Comparison of ENCODE assay signal across 7 mouse cellular contexts in genomic region chr9:110657474-110658078, GRCm38 (mm10). TPM values are rescaled to one million over a fixed set of nuclear protein-coding genes. Genes with fewer than 3 reads are reported as not detected.
DNase-seq lines count a peak whose midpoint lies in the region; ATAC-seq and TF ChIP-seq lines count a peak whose summit lies in the region.

No protein-coding gene starts in this region.

- no peaks in the 10 kb centered on the region for H3K9me3 ChIP-seq in MEL (replicated peaks; ENCODE audit: insufficient read depth, low read length)
- H3K9me3 ChIP-seq in forebrain, embryonic 16.5 days (ENCODE audit: control insufficient read depth, low read length): no peaks in the 10 kb centered on the region
- H3K9me3 ChIP-seq in stomach, embryonic 15.5 days: no peaks in the 10 kb centered on the region

- H3ac ChIP-seq in C2C12 (ENCODE audit: control insufficient read depth, insufficient read length, low read depth): no peak overlapping the region

- H3K4me2 ChIP-seq in forebrain, embryonic 16.5 days (ENCODE audit: low read length): peak overlapping the region; percentile 79
- peak overlapping the region; percentile 58 for H3K4me2 ChIP-seq in stomach, embryonic 15.5 days

- TF ChIP-seq RAD21 in MEL (IDR thresholded peaks at IDR 0.05; ENCODE audit: low read depth, low read length): no peak

- H3K79me2 ChIP-seq in C2C12 (ENCODE audit: control insufficient read depth, insufficient read depth) (peaks cover 60% of the 10 kb centered on the region), MEL (ENCODE audit: control insufficient read depth, insufficient read depth, low read length, poor library complexity) (peaks cover 43% of the 10 kb centered on the region)

- no peak for ATAC-seq in forebrain, embryonic 16.5 days
- no peak for ATAC-seq in stomach, embryonic 15.5 days (ENCODE audit: insufficient read depth, low FRiP score, low read depth)

- H3K4me3 ChIP-seq in C2C12 (ENCODE audit: insufficient read depth, poor library complexity, severe bottlenecking) (peak overlapping the region; percentile 44), MEL (ENCODE audit: control insufficient read depth in 1 of 2, insufficient read depth in 1 of 2, low read depth in 2 of 2, low read length in 2 of 2) (peak overlapping the region; percentile 84 to 91)
- peak overlapping the region; percentile 73 for H3K4me3 ChIP-seq in forebrain, embryonic 16.5 days (replicated peaks; ENCODE audit: low read length)
- peak overlapping the region; percentile 83 for H3K4me3 ChIP-seq in stomach, embryonic 15.5 days (replicated peaks)

- H3K27ac ChIP-seq in MEL (ENCODE audit: control insufficient read depth, low read depth, low read length): peak overlapping the region; percentile 87
- H3K27ac ChIP-seq in forebrain, embryonic 16.5 days (ENCODE audit: low read length): no peak overlapping the region
- peak overlapping the region; percentile 91 for H3K27ac ChIP-seq in stomach, embryonic 15.5 days

- 81% methylated on average over 13 of the region's 13 CpGs for WGBS in forebrain, embryonic 16.5 days
- 74% methylated on average over 13 of the region's 13 CpGs for WGBS in stomach, embryonic 15.5 days

- H3K27me3 ChIP-seq in C2C12 (ENCODE audit: control insufficient read depth, insufficient read depth, insufficient read length) (no peaks in the 10 kb centered on the region), MEL (ENCODE audit: control insufficient read depth in 1 of 2, insufficient read depth in 2 of 2, low read length in 2 of 2) (no peaks in the 10 kb centered on the region)
- H3K27me3 ChIP-seq in forebrain, embryonic 16.5 days (replicated peaks; ENCODE audit: control insufficient read depth, insufficient read depth, low read length): no peaks in the 10 kb centered on the region; the same call in 1 of the 2 replicates
- H3K27me3 ChIP-seq in stomach, embryonic 15.5 days (replicated peaks): 0 out of 2 replicates have a peak, but pooled peaks cover 12% of the 10 kb centered on the region

- peaks cover 49% of the 10 kb centered on the region for H3K79me3 ChIP-seq in C2C12 (ENCODE audit: low read depth)

- TF ChIP-seq CTCF in C2C12 (IDR thresholded peaks at IDR 0.05; ENCODE audit: control insufficient read depth, insufficient read depth, insufficient read length): no peak
- TF ChIP-seq CTCF in MEL (IDR thresholded peaks at IDR 0.05 in 2 of 3, conservative IDR thresholded peaks at IDR 0.05 in 1 of 3; ENCODE audit: control insufficient read depth in 1 of 3, insufficient read depth in 1 of 3, low read depth in 2 of 3, low read length in 3 of 3, poor library complexity in 1 of 3, severe bottlenecking in 1 of 3): no peak

- DNase-seq in MEL (ENCODE audit: low read depth, low spot score): peak; percentile 77
- peak; percentile 78 for DNase-seq in kidney, adult 18-20 months
- DNase-seq in lung, postnatal 14 days: peak; percentile 35
- no peak for DNase-seq in ovary, adult 18-20 months (ENCODE audit: low spot score)

- no peak; a peak in 1 of 4 replicates for TF ChIP-seq POLR2A in MEL (IDR thresholded peaks at IDR 0.05; ENCODE audit: control insufficient read depth in 1 of 2, insufficient read depth in 1 of 2, low read depth in 1 of 2, low read length in 2 of 2, poor library complexity in 1 of 2)

- H3K4me1 ChIP-seq in MEL (ENCODE audit: control insufficient read depth in 1 of 2, insufficient read depth in 2 of 2, low read length in 2 of 2): peaks cover 4 to 21% of the 10 kb centered on the region in 2 experiments
- H3K4me1 ChIP-seq in forebrain, embryonic 16.5 days (replicated peaks; ENCODE audit: control insufficient read depth, insufficient read depth, low read length): peaks cover 37% of the 10 kb centered on the region
- H3K4me1 ChIP-seq in stomach, embryonic 15.5 days: peaks cover 30% of the 10 kb centered on the region

- H3K36me3 ChIP-seq in C2C12 (ENCODE audit: control insufficient read depth, insufficient read depth): peaks cover 10% of the 10 kb centered on the region
- peaks cover 0 to 11% of the 10 kb centered on the region in 2 experiments; a peak in 2 of 4 replicates for H3K36me3 ChIP-seq in MEL (ENCODE audit: control insufficient read depth in 1 of 2, insufficient read depth in 2 of 2, low read length in 2 of 2)
- no peaks in the 10 kb centered on the region for H3K36me3 ChIP-seq in forebrain, embryonic 16.5 days (ENCODE audit: control insufficient read depth, insufficient read depth)
- no peaks in the 10 kb centered on the region for H3K36me3 ChIP-seq in stomach, embryonic 15.5 days

- no peak for TF ChIP-seq EP300 in MEL (IDR thresholded peaks at IDR 0.05; ENCODE audit: low read depth in 1 of 2, low read length in 2 of 2)

- peak overlapping the region; percentile 91 for H3K9ac ChIP-seq in MEL (ENCODE audit: control insufficient read depth, low read depth, low read length, poor library complexity, severe bottlenecking)
- no peak overlapping the region; the same call in 1 of the 2 replicates for H3K9ac ChIP-seq in forebrain, embryonic 16.5 days (replicated peaks; ENCODE audit: low read depth, low read length)
- H3K9ac ChIP-seq in stomach, embryonic 15.5 days: no peak overlapping the region

TF ChIP-seq in C2C12, 6 proteins besides CTCF, POLR2A, EP300 and RAD21:
- TF ChIP-seq MYOG (IDR thresholded peaks at IDR 0.05; ENCODE audit: control insufficient read depth, extremely low read depth, insufficient read length): no peak
- no peak for TF ChIP-seq FOSL1 (IDR thresholded peaks at IDR 0.05; ENCODE audit: insufficient read depth, low read length, poor library complexity, severe bottlenecking)
- no peak for TF ChIP-seq USF1 (IDR thresholded peaks at IDR 0.05; ENCODE audit: low read depth)
- no peak for TF ChIP-seq MAX (IDR thresholded peaks at IDR 0.05)
- no peak for TF ChIP-seq MYOD1 (IDR thresholded peaks at IDR 0.05; ENCODE audit: control insufficient read depth, insufficient read length, low read depth)
- no peak for TF ChIP-seq CEBPB (IDR thresholded peaks at IDR 0.05; ENCODE audit: low read depth)

TF ChIP-seq in MEL, 35 proteins besides CTCF, POLR2A, EP300 and RAD21 (continues in another document):
- TF ChIP-seq POLR2AphosphoS5 (IDR thresholded peaks at IDR 0.05; ENCODE audit: borderline replicate concordance, low read depth, low read length) (no peak), CHD1 (IDR thresholded peaks at IDR 0.05; ENCODE audit: low read depth, low read length) (no peak), CHD2 (IDR thresholded peaks at IDR 0.05; ENCODE audit: low read length) (no peak), MAZ (IDR thresholded peaks at IDR 0.05; ENCODE audit: low read depth, low read length) (no peak), HCFC1 (IDR thresholded peaks at IDR 0.05; ENCODE audit: low read depth, low read length) (0 out of 2 replicates have a peak, but pooled peaks have one; percentile 19), GATA1 (IDR thresholded peaks at IDR 0.05; ENCODE audit: low read depth, low read length) (no peak), SIN3A (IDR thresholded peaks at IDR 0.05; ENCODE audit: low read length) (peak; percentile 54; the same call in 1 of the 2 replicates), SMC3 (IDR thresholded peaks at IDR 0.05; ENCODE audit: low read depth, low read length) (no peak), USF2 (IDR thresholded peaks at IDR 0.05; ENCODE audit: borderline replicate concordance in 1 of 2, insufficient read depth in 1 of 2, low read depth in 1 of 2, low read length in 2 of 2) (no peak), TBP (IDR thresholded peaks at IDR 0.05; ENCODE audit: low read depth, low read length) (peak; percentile 38; the same call in 1 of the 2 replicates), NRF1 (IDR thresholded peaks at IDR 0.05; ENCODE audit: insufficient read depth, low read depth, low read length, poor library complexity, severe bottlenecking) (no peak), MYC (IDR thresholded peaks at IDR 0.05; ENCODE audit: low read depth, low read length) (no peak), RCOR1 (IDR thresholded peaks at IDR 0.05; ENCODE audit: low read depth, low read length) (no peak), POLR2AphosphoS2 (IDR thresholded peaks at IDR 0.05; ENCODE audit: low read length) (no peak), ETS1 (IDR thresholded peaks at IDR 0.05; ENCODE audit: low read depth, low read length) (peak; percentile 59), MAFK (IDR thresholded peaks at IDR 0.05; ENCODE audit: borderline replicate concordance, low read depth, low read length) (no peak), TCF12 (IDR thresholded peaks at IDR 0.05; ENCODE audit: low read depth, low read length) (0 out of 2 replicates have a peak, but pooled peaks have one; percentile 8), ZNF384 (IDR thresholded peaks at IDR 0.05; ENCODE audit: low read depth, low read length) (peak; percentile 57; the same call in 1 of the 2 replicates), MEF2A (IDR thresholded peaks at IDR 0.05; ENCODE audit: extremely low read depth, insufficient replicate concordance, low read depth, low read length, poor library complexity, severe bottlenecking) (no peak), ZKSCAN1 (IDR thresholded peaks at IDR 0.05; ENCODE audit: low read depth, low read length) (no peak), NELFE (IDR thresholded peaks at IDR 0.05; ENCODE audit: low read depth, low read length) (no peak)

RNA-seq across cellular contexts. Expression of gene Ccdc12, which starts 1.3 kb away (rescaled TPM):
- polyA plus RNA-seq in C2C12 (2012; fragmentation: generic; extraction: Trizol): 86.7 TPM
- total RNA-seq in MEL (2012; rRNA removed): 122 and 129 TPM in 2 replicates
- 100 to 1,000 TPM in 1 of 2 experiments, not detected in 1; 112 TPM for polyA plus RNA-seq in MEL (2012; ENCODE audit: insufficient read depth in 1 of 2, insufficient read length in 2 of 2, low read depth in 1 of 2, low replicate concordance in 2 of 2, missing spikeins in 1 of 2)
- 100 and 113 TPM in 2 replicates for polyA plus RNA-seq in forebrain, embryonic 16.5 days (2015; fragmentation: Nextera tagmentation; extraction: Ambion mirVana)
- polyA plus RNA-seq in stomach, embryonic 15.5 days (2015; fragmentation: Nextera tagmentation; extraction: Ambion mirVana): 146 and 160 TPM in 2 replicates

RNA-seq across cellular contexts. Expression of gene Nbeal2, which starts 3.6 kb away (rescaled TPM):
- polyA plus RNA-seq in C2C12 (2012; fragmentation: generic; extraction: Trizol) (3.3 TPM), MEL (2012; ENCODE audit: insufficient read depth in 1 of 2, insufficient read length in 2 of 2, low read depth in 1 of 2, low replicate concordance in 2 of 2, missing spikeins in 1 of 2) (10 to 100 TPM in 1 of 2 experiments, not detected in 1; 17.2 TPM)
- 7.0 and 9.3 TPM in 2 replicates for total RNA-seq in MEL (2012; rRNA removed)
- 2.3 and 5.9 TPM in 2 replicates for polyA plus RNA-seq in forebrain, embryonic 16.5 days (2015; fragmentation: Nextera tagmentation; extraction: Ambion mirVana)
- 6.2 and 6.9 TPM in 2 replicates for polyA plus RNA-seq in stomach, embryonic 15.5 days (2015; fragmentation: Nextera tagmentation; extraction: Ambion mirVana)

RNA-seq across cellular contexts. Expression of gene Nradd, which starts 33.3 kb away (rescaled TPM):
- polyA plus RNA-seq in C2C12 (2012; fragmentation: generic; extraction: Trizol) (87.7 TPM), MEL (2012; ENCODE audit: insufficient read depth in 1 of 2, insufficient read length in 2 of 2, low read depth in 1 of 2, low replicate concordance in 2 of 2, missing spikeins in 1 of 2) (1 to 10 TPM in 1 of 2 experiments, not detected in 1; 1.1 TPM)
- total RNA-seq in MEL (2012; rRNA removed): 0.33 and 0.58 TPM in 2 replicates
- 29.0 and 32.4 TPM in 2 replicates for polyA plus RNA-seq in forebrain, embryonic 16.5 days (2015; fragmentation: Nextera tagmentation; extraction: Ambion mirVana)
- polyA plus RNA-seq in stomach, embryonic 15.5 days (2015; fragmentation: Nextera tagmentation; extraction: Ambion mirVana): 28.5 and 30.5 TPM in 2 replicates

Comparison
In these comparisons a context has a peak if more than half of its experiments do, and no peak if none do; other contexts are left out.
1. RNA of gene Nradd, which starts 33.3 kb away (polyA plus RNA-seq): 87.7 TPM in C2C12 (single experiment), 29.0 to 32.4 TPM in forebrain, embryonic 16.5 days and 28.5 to 30.5 TPM in stomach, embryonic 15.5 days; 1.1 TPM in MEL; every median in the first group is over 10 times any median in the second.
2. Peak in every context shown above with its lines, with median percentiles within 50 percentile points of each other: H3K4me3 ChIP-seq.